Mouse (Mus musculus): ENCODE results near the gene Gzmm.

The Gzmm gene

DNA sequence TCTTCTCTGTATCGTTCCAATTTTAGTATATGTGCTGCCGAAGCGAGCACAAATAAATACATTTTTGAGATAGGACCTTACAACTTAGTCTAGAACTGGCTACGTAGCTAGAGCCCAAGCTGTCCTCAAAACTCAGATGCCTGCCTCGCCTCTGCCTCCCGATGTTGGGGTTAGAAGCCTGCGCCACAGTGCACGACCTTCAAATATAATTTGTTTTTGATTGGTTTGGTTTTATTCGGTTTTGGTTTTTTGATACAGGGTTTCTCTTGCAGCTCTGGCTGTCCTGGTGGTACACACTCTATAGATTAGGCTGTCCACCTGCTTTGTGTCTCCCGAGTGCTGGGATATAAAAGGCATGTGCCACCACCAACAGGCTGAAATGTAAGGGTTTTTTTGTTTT lies 14.7 kb downstream of the Gzmm start:
- DNase-seq (ENCODE audit: low spot score), result no peak

DNA sequence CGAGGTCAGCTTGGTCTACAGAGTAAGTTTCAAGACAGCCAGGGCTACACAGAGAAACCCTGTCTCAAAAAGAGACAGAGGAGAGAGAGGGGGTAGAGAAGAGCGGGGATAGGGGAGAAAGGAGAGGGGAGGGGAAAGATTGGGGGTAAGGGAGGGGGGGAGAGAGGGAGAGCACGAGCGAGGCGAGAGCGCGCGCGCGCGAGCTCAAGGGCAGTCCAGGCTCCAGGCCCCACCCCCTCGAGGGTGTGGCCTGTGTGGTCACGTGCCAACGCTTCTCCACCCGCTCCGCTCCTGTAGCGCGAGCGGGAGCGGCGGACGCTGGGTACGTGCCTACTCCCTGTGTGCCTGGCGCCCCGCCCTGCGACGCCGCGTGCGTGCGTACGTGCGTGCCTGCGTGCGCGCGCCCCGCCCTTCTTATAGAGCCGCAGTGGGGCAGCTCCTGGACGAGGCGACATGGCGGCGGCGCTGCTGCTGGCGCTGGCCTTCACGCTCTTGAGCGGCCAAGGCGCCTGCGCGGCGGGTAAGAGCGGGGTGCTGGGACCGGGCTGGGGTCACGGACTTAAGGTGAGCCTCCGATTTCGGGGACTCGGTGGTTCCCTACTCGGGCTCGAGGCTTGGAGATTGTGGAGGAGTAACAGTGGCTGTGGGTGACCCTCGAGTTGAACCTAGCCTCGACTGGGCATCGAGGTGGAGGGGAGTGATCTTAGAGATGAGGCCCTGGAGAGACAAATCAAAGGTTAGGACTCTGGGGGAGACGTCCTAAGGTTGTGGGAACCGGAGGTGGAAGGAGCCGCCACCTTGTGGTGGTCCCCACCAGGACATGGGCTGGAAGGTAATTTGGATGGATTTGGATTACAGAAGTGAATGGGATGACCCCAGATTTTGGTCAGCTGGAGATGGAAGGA lies 15.5 kb downstream of the Gzmm start, which contains the start of gene Bsg:
Bsg (plus strand) TSS at position 427 of the 905 bp plus-strand sequence.
- peak; percentile 99 for DNase-seq (ENCODE audit: low spot score)

DNA sequence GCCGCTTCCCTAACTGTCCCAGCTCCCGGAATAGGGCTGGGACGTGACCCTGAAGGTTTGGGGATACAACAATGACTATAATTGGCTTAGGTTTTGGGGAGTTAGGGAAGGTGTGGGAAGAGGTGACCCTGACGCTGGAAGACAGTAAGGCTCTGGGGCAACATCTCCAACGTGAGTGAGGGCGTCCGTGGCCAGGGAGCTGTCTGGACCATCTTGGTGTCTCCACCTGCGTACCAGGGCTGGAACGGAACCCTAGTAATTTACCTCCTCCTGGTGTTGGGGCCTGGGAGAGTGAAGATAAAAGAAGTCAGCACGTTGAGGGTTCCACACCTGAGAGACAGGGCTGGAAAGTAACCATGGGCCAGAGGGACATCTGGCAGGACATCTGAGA lies 16.1 kb downstream of the Gzmm start:
- no peak for DNase-seq (ENCODE audit: low spot score)

DNA sequence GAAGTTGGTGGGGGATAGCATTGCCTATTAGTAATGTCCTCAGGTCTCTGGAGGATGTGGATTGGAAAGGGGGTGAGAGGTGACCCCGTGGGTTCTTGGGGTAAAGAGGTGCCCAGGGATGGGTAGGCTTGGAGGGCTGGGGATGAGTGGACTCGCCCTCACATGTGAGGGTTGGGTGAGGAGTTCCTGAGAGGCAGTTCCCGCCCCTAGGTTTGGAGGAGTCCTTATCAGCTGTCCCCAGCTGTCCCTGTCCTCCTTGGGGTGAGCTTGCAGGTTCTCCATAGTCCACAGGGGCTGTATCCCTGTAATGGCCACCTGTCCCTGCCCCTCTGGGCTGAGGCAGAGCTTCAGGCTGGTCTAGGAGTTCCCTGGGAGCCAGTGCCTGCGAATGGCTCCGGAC lies 17.1 kb downstream of the Gzmm start:
- peak; percentile 91 for DNase-seq (ENCODE audit: low spot score)

DNA sequence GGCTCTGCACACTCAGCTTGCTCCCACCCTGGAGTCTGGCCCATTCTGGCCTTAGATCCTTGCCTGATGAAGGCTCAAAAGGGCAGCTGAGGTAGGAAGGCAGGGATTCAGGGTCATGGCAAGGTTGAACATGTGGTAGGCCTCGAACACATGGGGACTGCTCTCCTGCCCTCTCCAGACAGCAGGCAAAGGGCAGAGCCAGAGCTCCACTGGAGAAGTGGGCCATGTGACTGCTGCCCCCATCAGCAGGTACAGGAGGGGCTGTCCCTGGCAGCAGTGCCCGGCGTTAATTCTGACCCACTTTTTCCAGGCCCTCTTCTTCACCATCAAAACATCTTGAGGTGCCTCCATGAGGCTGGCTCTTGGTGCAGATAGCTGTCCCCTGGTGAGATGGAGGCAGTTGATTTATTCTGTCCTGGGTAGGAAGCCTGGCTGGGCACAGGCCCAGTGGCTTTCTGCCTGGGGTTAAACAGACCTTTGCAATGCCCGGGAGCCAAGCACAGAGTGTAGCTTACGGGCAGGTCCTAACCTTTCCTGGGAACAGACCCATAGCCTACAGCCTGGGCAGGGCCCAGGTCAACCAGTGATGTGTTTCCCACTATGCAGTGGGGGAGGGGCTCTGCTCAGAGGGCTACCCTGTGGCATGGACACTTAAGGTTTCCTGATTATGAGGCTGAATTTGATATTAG lies 17.7 kb downstream of the Gzmm start:
- DNase-seq (ENCODE audit: low spot score), result no peak

DNA sequence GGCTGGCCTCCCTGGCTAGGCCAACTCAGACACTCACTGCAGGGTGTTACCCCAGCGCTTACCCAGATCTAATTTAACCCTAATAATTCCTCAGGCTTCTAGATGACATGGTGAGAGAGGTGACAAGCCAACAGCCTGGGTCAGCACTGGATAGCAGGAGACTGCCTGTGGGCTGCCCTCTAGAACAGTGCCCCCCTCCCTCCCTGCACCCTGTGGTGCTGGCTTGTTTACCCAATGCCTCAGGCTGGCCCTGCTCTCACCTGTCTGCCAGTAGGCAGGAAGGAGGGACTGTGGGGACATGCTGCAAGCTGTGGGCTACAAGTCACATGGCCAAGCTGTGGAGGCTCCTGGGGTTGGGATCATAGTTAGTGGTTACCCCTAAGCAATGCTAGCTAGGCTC lies 18.3 kb downstream of the Gzmm start:
- DNase-seq (ENCODE audit: low spot score), result no peak

DNA sequence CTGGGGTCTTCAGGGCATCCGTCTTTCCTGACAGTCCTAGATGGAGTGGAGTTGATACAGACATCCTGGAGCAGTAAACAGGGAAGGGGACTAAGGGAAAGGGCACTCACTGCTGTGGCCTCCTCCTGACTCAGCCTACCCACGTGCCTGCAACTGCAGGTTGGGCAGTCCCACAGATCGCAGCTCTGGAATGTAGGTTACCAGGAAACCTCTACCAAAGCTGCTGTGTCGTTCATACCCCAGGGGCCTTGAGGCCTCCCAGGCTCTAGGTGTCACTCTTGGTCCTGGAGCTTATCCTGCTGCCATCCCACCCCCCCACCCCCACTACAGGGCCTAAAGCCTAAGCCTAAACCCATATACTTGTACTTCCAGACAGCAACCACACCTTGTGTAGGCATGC lies 18.9 kb downstream of the Gzmm start:
- DNase-seq (ENCODE audit: low spot score), result no peak

DNA sequence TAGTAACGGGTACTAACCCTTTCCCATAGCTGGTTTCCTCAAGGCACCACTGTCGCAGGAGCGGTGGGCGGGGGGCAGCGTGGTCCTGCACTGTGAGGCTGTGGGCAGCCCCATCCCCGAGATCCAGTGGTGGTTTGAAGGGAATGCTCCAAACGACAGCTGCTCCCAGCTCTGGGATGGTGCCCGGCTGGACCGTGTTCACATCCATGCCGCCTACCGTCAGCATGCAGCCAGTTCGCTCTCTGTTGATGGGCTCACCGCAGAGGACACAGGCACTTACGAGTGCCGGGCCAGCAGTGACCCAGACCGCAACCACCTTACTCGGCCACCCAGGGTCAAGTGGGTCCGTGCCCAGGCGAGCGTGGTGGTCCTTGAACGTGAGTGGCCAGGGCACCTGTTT lies 19.8 kb downstream of the Gzmm start:
- no peak for DNase-seq (ENCODE audit: low spot score)

DNA sequence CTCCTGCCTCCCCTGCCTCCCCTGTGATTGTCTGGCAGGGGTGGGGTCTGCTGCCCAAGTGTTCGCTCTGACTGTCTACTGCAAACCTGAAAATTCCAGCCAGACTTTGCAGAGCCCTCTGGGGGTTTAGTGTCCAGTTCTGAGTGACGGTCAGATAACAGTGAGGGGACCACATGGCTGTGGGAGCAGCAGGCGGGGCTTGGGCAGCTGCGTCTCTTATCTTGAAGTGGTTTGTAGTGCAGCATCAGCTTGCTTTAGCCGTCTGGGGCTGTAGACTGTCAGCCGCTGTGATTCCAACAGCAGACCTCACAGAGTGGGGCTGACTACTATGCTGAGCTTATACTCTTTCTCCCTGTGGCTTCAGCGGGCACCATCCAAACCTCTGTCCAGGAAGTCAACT lies 20.5 kb downstream of the Gzmm start:
- no peak for DNase-seq (ENCODE audit: low spot score)

DNA sequence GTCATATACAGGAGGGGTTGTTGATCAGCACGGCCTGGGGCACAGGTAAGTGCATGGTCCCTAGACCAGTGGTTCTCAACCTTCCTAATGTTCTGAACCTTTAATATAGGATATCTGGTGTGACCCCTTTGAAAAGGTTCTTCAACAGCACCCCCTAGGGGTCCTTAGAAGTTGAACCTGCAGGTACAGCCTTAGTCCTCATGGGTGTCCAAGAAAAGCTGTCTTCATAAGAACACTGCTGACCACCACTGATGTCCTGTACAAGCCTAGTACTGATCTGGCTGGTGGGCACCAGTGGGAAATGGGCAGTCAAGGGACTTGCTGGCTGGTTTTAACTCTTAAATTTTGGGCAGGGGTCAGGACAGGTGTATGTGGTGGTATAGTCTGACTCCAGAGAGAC lies 23.2 kb downstream of the Gzmm start:
- peak; percentile 68 for DNase-seq (ENCODE audit: low spot score)

DNA sequence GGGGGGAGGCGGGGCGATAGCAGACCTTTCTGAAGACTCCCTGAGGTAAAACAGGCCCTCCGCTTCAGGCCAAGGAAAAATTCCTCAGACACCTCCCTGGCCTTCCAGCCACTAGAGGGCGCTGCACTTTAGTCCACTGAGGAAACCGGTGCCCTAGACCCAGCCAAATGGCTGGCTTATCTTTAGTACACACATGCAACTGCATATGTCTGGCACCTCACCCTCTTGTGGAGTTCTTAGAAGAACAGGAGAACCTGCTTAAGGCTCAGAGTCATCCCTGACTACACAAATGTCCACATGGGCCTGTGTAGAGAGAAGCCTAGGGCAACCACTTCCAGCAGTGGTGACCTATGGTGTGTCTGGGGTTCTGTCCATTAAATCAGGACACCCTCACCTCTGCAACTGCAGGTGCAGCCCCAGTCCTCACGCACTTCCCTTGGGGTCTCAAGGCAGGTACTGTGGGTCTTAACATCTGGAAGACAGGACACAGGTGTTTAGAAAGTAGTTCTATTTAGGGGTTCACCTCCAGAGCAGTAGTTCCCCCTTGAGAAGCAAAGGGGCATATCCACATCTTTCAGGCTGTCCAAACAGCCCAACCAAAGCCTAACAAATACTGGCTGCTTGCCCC lies 23.8 kb downstream of the Gzmm start:
- DNase-seq (ENCODE audit: low spot score), result peak; percentile 99

DNA sequence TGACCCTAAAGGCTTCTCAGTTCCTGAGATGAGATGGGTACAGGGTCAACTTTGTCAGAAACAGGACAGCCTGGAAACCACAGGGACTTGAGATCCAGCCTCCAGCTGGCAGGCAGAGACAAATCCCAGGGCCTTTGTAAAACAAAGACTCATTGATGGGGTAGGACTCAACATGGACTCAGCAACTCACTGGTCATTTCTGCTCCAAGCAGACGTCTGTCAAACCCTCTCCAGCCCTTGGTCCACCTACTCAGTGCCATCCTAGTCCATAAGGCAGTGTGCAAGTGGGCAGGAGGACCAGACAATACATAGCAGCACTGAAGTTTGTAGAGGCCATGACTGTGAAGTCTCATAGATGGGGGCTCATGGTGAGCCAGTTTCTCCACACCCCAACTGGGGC lies 24.3 kb downstream of the Gzmm start:
- DNase-seq (ENCODE audit: low spot score), result no peak

DNA sequence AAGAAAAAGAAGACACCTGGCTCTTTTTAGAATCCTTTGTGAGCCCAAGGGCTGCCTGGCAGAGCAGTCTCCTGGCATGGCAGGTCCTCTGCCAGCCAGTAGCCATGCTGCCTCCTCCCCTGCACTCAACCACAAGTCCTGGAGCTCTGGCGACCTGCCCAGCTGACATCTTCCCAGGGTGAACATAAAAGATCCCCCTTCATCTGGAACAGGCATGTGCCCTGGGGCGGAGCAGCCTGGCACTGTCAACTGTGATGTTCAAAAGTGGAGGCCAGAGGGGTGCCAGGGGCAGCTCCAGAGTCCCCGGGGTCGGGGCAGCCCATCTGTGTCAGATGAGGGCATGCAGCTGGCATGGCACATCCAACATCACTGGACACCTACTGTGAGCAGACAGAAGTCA lies 26.2 kb downstream of the Gzmm start:
- DNase-seq (ENCODE audit: low spot score), result no peak

DNA sequence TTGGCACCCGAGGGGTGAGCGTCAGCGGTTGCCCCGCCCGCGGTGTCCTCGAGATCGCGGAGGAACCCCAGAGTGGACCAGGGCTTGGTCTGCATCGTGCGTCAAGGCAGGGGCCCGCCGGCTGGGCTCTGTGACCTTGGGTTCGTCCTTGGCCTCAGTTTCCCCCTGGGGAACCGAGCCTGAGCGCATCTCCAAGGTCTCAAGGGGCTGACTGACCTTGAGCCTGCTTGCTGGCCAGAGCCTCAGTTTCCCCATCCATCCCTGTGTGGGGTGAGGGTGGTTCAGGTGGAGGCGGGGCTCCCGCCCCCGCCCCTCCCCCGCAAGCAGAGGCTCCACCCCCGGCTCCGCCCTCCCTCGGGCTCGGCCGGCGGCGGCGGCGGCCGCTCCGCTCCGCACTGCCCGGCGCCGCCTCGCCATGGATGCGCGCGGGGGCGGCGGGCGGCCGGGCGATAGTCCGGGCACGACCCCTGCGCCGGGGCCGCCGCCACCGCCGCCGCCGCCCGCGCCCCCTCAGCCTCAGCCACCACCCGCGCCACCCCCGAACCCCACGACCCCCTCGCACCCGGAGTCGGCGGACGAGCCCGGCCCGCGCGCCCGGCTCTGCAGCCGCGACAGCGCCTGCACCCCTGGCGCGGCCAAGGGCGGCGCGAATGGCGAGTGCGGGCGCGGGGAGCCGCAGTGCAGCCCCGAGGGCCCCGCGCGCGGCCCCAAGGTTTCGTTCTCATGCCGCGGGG lies 27.6 kb downstream of the Gzmm start, which contains the start of gene Hcn2:
Hcn2 (plus strand) TSS at position 381 of the 734 bp plus-strand sequence.
- no peak for DNase-seq (ENCODE audit: low spot score)

DNA sequence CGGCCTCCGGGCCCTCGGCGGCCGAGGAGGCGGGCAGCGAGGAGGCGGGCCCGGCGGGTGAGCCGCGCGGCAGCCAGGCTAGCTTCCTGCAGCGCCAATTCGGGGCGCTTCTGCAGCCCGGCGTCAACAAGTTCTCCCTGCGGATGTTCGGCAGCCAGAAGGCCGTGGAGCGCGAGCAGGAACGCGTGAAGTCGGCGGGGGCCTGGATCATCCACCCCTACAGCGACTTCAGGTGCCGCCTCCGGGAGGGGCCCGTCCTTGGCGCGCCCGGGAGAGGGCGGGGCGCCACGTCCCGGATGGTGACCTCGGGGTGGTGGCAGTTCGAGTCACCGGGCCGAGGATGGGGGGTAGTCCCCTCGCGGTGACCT lies 28.2 kb downstream of the Gzmm start:
- DNase-seq (ENCODE audit: low spot score), result no peak

DNA sequence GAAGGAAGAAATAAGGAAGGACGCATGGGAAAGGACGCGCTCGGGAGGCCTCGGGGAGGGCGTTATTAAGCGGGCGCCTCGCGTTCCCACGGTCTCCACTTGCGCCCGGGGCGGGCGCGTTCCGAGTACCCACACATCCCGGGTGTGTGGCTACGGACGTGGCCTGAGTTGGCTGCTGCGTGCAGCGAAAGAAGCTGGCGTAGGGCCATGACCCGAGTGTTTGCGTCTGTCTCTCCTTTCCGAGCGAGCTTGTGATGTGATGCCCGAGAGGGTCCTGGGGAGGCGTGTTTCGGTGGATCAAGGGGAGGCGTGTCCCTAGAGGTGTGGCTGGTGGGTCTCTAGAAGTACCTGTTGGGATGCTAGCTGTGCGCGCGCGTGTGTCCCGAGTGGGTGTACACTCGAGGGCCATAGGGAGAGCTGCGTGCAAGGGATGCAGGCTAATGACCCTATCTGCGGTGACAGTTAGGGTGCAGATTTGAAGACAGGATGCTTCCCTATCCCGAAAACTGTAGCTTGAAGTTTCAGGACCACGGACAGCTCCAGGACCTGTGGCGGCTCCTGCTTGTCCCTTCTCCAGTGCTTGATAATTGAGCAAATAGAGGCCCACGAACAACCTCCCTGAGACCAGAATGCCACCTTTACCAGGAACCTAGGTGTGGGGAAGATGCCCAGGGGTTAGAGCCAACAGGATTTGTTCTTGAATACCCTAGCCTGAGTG lies 29.0 kb downstream of the Gzmm start:
- peak; percentile 82 for DNase-seq (ENCODE audit: low spot score)

DNA sequence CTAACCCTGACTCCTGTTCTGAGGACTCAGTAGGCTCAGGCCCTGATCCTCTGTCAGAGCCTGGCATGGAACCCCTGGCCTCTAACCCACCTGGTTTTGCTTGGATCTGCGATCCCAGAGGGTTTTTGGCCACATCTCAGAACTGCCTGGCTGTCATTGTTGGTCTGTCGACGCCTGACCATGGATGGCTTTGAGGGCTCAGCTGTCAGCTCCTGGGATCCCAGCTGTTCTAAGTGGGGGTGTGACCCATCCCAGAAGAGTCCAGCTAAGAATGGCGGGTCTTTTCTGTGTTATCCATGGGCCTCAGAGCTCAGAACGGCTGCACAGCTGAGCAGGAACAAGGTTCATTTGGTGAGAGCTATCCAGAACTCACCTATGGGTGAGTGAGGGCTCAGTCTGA lies 32.3 kb downstream of the Gzmm start:
- DNase-seq (ENCODE audit: low spot score), result no peak

DNA sequence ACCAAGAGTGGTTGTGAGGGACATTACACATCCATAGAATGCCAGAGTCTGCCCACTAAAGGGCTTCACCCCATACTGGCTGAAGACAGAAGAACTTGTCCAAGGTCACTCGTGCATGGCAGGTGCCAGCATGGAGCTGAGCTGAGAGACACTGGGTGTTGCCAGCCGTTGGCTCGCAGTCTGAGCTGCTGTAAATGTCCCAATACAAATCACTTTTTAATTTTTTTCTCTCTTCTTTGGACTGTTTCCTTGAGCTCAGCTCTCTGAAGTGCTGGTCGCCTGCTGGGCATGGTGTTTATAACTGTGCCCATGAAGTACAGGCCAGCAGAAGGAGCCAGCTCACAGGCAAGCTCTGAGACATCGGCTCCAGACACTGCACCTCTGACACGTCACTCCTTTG lies 34.2 kb downstream of the Gzmm start:
- no peak for DNase-seq (ENCODE audit: low spot score)

DNA sequence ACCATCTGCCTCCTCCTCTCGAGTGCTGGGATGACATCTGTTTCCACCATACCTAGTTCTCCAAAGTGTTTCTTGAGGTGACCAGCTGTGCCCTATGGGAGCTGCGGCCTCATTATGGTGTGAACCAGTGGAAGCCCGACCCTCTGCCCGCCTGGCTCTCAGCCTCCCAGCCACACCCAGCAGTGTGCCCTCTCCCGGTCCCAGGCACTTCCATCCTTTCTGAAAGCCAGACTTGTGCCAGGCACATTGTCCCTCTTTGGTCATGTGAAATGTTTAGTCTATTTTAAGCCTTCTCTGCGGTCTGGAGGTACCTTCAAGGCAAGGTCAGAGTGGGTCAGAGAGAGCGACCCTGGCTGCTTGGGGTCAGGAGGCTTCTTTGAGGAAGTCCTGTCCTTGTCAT lies 34.9 kb downstream of the Gzmm start:
- DNase-seq (ENCODE audit: low spot score), result no peak

DNA sequence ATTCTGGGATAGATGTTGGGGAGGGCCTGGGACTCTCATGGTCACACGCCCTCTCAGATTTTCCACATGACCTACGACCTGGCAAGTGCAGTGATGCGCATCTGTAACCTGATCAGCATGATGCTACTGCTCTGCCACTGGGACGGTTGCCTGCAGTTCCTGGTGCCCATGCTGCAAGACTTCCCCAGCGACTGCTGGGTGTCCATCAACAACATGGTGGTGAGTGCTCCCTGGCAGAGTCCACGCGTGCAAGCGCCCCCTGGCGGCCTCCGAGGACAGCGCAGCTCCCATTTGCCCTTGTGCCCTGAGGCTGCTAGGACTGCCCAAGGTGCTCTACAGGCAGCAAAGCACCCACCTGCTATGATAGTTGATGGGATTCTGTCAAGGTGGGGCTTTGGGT lies 37.3 kb downstream of the Gzmm start:
- peak; percentile 59 for DNase-seq (ENCODE audit: low spot score)

Data from c-Kit-positive CD71-positive TER-119-positive erythroid progenitor cells, embryonic 14.5 days (primary cell).